Mouse (Mus musculus) E14TG2a.4 (cell line): ENCODE results near the gene Olfr1197.

Experiments used
- CTCF ChIP-seq: conservative IDR thresholded peaks from 2 replicates; pipeline ENCODE4 v1.5.1; 2014; ENCODE audit warnings: low read length
- NANOG ChIP-seq: IDR thresholded peaks from 2 replicates; pipeline ENCODE4 v1.6.1; 2014; ENCODE audit warnings: borderline replicate concordance, low read length, mixed read lengths

GRCm38 (mm10) chr2:88770388-88770787 is 38.2 kb upstream of the Olfr1197 start, which contains the start of gene Olfr1200:
- TF ChIP-seq CTCF (no peak), NANOG (no peak)
